Mouse (Mus musculus) E14TG2a.4 (cell line): ENCODE measurements around the gene Mrc2.

Experiments used
- CTCF ChIP-seq: conservative IDR thresholded peaks from 2 replicates; pipeline ENCODE4 v1.5.1; 2014; ENCODE audit warnings: low read length
- POU5F1 ChIP-seq: IDR thresholded peaks from 2 replicates; pipeline ENCODE4 v1.6.1; 2014; ENCODE audit warnings: low read length, borderline replicate concordance

DNA sequence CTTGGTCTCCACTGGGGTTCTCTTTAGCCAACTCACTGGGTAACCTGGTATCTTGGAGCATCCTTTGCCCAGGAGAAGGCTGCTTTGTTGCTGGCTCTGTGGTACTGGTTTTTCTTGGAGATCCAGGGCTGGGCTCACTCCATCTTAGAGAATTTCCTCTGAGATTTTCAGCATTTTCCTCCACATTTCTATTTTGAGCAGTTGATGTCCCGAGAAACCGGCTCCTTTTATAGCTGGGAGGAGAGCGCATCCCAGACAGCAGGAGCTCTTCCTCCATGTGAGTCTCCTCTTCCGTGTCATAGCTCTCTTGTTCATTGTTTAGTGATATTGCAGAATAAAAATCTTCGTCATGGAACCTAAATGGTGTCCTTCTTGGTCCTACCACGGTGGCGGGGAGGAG, 97.8 kb downstream of the Mrc2 start:
- no peak for TF ChIP-seq CTCF
- TF ChIP-seq POU5F1 = no peak
